Mouse (Mus musculus): ENCODE data around the gene Synj2bp.
A peak's percentile ranks its signal among the peaks of the same experiment; 100 is the strongest.
"Not testable (repeated sequence)": the region's sequence is repeated elsewhere in the genome, so short reads cannot be mapped to it uniquely, and the experiment has no call there.

Synj2bp gene

DNA sequence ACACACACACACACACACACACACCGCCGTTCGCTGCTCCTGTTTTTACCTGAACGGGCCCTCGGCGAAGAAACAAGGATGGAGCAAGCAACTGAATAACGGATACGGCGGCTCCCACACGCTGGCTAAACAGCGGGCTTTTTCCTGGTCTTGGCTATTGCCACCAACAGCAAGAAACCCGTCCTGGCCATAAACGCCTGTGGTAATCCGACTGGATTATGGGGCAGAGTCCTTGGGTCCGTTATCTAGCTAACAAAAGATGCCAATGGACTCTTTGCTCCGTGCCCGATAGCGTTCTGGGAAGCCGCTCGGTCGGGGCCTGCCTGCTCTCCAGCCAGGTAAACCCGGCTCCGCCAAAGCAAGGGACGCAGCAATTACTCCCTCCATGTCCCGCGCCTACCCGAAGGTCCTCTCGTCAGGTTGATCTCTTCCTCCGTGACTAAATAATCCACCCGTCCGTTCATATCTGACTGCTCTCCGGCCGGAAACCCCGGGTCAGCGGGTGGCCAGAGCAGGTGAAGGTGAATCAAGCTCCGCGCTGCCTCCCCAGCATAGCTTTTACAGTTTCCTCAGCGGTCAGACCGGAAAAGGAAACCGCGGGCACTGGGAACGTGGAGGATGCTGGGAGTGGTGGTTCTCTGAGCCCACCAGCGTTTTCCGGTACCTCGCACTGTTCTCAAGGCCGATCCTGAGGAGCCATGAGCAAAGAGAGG, at the start of gene Synj2bp, which contains the start of gene Gm20498:
Gene Synj2bp (minus strand): TSS at position 596 of the 713 bp plus-strand sequence.
Gene Gm20498 (minus strand): TSS at position 590 of the 713 bp plus-strand sequence.
- DNase-seq: peak; percentile 86

DNA sequence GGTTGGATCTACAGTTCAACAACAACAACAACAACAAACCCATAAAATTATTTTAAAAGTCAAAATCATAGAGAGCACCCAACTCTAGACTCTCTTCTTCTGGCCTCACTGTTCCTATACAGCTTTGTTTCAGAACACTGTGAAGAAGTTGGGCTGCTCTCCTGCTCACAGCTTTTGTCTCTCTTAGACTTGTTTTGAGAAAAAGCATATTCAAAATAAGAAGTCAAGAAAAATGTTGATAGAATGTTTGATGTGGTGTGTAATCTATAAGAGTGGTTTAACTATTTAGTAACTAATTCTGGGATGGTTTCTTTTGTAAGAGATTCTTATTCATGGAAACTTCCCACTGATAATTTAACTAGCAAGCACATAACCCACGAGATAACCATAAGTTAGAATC, 35.7 kb upstream of the Synj2bp start, which contains the start of gene Adam21:
Gene Adam21 (minus strand): TSS at position 101 of the 400 bp plus-strand sequence.
- DNase-seq: no peak

DNA sequence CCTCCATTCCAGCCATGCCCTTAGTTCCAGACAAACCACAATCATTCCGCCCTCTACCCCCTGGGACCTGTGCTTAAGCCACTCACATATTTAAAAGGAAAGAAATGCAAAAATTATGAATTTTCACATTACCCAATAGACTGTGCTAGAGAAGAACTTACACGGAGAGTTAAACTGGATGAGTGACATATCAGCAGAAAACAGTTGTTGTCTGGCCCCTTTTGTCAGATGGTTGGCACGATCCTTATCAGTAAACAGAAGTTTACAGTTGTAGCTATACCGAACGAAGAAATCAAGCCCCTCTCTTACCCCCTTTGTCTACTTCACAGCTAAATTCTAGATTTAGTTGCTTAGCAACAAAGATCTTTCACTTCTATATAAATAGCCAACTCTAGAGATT, 35.2 kb upstream of the Synj2bp start:
- DNase-seq: no peak

DNA sequence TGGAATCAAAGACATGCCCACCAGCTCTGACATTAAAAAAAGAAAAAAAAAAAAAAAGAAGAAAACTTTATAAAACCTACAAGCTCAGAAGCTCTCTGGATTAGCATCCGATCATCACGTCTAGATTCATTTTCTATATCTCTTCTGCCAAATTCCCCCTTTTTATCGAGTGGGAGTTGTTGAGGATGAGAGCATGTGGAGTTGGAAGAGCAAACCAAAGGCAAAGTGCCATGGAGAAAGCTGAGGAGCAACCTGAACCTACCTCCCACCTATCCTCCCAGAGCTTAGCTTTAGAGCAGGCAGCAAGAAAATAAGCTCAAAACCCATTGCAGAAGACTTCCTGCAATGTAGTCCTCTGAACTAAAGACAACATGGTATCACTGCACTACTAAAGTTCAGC, 31.5 kb upstream of the Synj2bp start:
- DNase-seq: no peak

DNA sequence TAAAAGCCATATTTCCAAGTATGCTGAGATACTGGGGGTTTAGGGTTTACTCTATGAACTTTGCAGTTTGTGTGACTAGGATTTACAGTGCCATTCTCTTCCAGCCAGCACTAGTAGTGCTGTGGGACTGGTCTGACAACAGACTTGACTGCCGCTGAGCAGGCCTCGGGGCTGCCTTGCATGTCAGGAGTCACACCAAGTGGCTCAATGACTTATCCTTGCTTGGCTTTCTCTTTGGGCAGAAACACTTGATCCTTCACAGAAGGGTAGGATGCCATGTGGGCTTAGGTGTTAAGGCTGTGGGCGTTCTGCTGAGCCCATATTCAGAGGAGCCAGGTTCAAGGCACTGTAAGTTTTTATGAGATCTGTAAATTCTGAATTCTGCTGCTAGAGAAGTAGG, 16.6 kb upstream of the Synj2bp start:
- no peak for DNase-seq

DNA sequence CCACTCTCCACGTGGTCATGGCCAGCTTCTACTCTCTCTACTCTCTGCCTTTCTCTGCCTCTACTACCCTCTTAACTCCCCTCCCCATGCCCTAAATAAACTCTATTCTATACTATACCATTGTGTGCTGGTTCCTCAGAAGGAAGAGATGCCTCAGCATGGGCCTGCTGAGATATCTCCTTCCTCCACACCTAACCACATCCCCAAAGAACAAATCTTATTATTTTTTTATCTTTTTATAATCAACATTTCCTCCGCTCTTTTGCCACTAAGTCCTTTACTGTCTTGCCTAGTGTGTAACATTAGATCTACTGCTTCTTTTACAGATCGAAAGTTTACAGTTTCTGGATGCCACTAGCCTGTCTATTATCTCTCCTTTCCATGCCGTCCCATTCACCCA, 14.5 kb upstream of the Synj2bp start:
- DNase-seq: no peak

DNA sequence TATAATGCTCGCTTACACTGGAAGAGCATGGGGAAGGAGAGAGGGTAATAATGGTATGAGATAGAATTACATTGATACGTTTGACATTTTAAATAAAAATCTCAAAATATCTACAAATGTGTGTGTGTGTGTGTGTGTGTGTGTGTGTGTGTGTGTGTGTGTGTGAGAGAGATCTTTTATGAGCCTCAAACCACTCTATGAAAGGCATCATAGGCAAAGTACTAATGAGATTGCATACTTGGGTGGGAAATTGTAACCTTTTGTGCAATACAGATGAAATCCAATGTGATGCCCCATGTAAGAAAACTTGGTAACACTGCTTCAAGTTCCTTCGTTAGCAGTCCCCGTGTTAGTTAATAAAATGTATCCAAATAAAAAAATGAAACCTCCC, 313 bp upstream of the Synj2bp start:
- no peak for DNase-seq

DNA sequence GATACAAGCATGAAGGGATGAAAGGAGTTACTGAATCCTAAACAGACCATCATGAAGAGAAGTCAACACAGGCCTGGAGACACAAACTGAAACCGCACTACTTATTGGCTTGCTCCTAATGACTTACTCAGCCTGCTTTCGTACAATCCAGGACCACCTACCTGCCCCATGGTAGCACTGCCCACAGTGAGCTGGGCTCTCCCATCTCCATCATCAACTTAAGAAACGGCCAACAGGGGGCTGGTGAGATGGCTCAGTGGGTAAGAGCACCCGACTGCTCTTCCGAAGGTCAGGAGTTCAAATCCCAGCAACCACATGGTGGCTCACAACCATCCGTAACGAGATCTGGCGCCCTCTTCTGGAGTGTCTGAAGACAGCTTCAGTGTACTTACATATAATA, 2.1 kb downstream of the Synj2bp start:
- DNase-seq: not testable (repeated sequence)

DNA sequence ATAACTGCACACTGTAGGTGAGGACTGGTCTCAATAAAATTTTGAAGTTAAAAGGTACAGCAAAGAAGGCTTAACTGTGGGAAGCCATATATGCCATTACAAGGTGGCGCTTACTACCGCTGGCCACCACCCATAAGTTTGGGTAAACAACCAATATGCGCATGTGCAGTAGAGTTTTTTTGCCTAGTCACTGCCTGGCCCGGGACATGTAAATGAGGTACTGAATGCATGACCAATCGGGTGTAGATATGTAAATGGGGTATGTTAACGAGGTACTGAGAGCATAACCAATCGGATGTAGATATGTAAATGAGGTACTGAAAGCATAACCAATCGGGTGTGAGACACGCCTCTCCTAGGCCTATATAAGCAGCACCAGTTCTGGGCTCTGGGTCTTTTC, 35.8 kb downstream of the Synj2bp start:
- DNase-seq: not testable (repeated sequence)

DNA sequence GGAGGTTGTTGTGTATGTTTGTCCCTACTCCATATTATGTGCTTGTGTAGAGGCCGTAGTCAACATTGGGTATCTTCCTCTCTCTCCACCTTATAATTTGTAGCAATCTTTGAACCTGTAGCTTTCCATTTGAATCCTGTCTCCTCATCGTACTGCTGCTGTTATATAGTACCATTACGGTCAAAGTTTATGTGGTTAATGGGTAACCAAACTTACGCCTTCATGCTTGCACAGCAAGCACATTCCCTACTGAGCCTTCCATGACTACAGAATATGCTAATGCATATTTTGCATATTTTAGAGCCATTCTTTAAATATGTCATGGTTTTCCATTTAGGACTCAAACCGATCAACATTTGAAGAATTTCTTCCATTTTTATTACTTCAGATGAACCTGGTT, 42.2 kb downstream of the Synj2bp start:
- no peak for DNase-seq

DNA sequence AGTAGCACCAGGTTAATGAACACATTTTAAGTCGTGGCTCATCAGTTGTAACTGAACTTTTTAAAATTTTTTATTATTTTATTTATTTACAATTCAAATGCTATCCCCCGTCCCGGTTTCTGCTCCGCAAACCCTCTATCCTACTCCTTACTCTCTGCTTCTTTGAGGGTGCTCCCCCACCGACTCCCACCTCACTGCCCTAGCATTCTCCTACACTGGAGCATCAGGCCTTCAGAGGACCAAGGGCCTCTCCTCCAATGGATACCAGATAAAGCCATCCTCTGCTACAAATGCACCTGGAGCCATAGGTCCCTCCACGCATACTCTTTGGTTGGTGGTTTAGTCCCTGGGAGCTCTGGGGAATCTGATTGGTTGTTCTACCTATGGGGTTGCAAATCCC, 47.4 kb downstream of the Synj2bp start:
- no peak for DNase-seq

DNA sequence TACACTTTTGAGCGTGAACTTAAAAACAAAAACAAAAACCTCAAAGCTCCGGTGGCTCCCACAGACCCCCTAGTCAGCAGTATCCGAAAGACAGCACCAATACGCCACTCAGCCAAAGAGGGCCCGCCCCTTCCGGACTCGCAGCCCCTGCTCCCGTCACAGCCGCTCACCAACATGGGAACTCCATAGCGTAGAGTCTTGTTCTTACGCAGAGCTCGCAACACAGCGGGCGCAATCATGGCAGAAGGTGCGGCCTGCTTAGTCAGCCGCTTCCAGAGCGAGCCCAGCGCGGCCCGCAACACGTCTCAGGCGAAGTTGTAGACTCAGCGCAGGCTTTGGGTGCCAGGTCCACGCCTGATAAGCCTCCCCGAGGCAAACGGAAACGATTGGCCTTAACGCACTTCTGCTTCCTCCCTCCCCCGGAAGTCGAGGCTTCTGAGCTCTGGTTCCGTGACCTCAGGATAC, 48.0 kb downstream of the Synj2bp start, which contains the start of gene Cox16:
Gene Cox16 (minus strand): TSS at position 401 of the 465 bp plus-strand sequence.
- DNase-seq: peak; percentile 91

DNA sequence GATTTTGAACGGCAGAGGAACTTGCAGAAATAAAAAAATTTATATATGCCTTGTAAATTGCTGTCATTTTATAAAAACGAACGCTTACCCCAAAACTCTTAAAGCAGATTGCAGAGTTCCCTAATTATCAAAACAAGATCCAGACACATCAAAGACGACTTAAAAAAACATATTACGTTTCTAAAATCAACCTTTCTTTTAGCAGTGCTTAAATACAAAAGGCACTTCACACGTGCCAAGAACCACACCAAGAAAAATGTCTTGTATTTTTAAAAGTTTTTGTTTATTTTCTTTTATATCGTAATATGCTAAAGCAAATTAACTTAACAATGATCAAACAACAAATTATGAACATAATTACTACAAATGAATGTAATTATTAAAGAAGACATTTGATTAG, 48.5 kb downstream of the Synj2bp start:
- no peak for DNase-seq

DNA sequence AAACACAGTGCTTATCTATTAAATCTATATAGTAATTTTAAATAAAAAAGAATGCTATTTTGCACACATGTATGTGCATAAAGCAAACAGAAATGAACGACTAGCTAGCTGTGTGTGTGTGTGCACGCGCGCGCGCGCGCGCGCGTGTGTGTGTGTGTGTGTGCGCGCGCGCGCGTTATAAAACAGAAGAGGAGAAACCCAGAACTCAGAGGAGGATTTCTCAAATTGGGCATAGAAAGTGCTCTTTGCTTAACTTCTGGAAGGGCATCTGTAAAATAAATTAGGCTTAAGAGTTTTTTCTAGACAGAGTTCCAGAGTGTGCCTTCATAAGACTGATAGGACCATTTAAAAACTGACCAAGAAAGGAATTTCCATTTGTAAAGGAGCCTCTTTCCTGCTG, 49.1 kb downstream of the Synj2bp start:
- DNase-seq: no peak

DNA sequence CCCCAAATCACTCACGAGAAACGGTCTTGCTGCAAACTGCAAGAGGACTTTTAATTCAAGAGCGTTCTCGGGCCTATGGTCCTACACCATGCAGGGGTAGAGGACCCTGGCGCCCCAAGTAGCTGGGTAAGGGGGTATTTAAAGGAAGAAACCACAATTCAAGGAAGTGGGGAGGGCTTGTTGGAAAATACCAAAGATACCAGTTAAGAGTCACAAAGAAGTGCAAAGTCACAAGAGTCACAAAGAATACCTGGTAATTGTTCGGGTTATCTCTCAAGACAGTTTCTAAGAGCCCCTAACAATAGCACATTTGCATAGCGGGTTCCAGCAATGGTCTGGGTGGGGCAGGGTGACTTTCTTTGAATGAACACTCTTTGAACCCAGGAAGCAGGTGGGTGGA, 73.7 kb downstream of the Synj2bp start:
- not testable (repeated sequence) for DNase-seq
